Mouse (Mus musculus) layer of hippocampus, adult 8-10 months (tissue): ENCODE results near the gene Ifng. TPM values are rescaled to one million over a fixed set of nuclear protein-coding genes. Genes with fewer than 3 reads are reported as not detected.
"Not testable (repeated sequence)": the region's sequence is repeated elsewhere in the genome, so short reads cannot be mapped to it uniquely, and the experiment has no call there.

ENCODE experiments used
- DNase-seq, 2 experiments: peaks; one replicate each; pipeline ENCODE4 v3.0.0; 2022; ENCODE audit warnings: low spot score in 2 of 2
- total RNA-seq, 4 experiments: library from RNA; stranded (reverse); gene quantifications; 2 replicates each; pipeline ENCODE4 v1.2.4; 2022

Gene Ifng
- total RNA-seq: not detected

GRCm38 (mm10) chr10:118440742-118441240 is at the start of gene Ifng:
TSS of gene Ifng (plus strand) at chr10:118441046.
- no peak for DNase-seq

GRCm38 (mm10) chr10:118399917-118400316 is 40.9 kb upstream of the Ifng start:
- DNase-seq: no peak

GRCm38 (mm10) chr10:118406463-118407221 is 34.2 kb upstream of the Ifng start:
- DNase-seq: no peak

GRCm38 (mm10) chr10:118411377-118411776 is 29.5 kb upstream of the Ifng start:
- DNase-seq: no peak

- DNase-seq: no peak
Measured at GRCm38 (mm10) chr10:118412774-118413173, 28.1 kb upstream of the Ifng start.

GRCm38 (mm10) chr10:118419000-118419425 is 21.8 kb upstream of the Ifng start:
- DNase-seq: no peak

GRCm38 (mm10) chr10:118420896-118421295 is 19.9 kb upstream of the Ifng start:
- no peak for DNase-seq

GRCm38 (mm10) chr10:118435501-118435900 is 5.3 kb upstream of the Ifng start:
- no peak for DNase-seq

GRCm38 (mm10) chr10:118441898-118442297 is 1.1 kb downstream of the Ifng start:
- DNase-seq: no peak

- DNase-seq: no peak
Measured at GRCm38 (mm10) chr10:118442999-118443398, 2.2 kb downstream of the Ifng start.

GRCm38 (mm10) chr10:118445021-118445420 is 4.2 kb downstream of the Ifng start:
- DNase-seq: no peak

GRCm38 (mm10) chr10:118445502-118445901 is 4.7 kb downstream of the Ifng start:
- no peak for DNase-seq

GRCm38 (mm10) chr10:118445978-118446377 is 5.1 kb downstream of the Ifng start:
- no peak for DNase-seq

- DNase-seq: no peak
Measured at GRCm38 (mm10) chr10:118451747-118452146, 10.9 kb downstream of the Ifng start.

- DNase-seq: no peak
Measured at GRCm38 (mm10) chr10:118458729-118459128, 17.9 kb downstream of the Ifng start.

- DNase-seq: no peak
Measured at GRCm38 (mm10) chr10:118461126-118461767, 20.4 kb downstream of the Ifng start.

GRCm38 (mm10) chr10:118466481-118466880 is 25.6 kb downstream of the Ifng start:
- no peak for DNase-seq

- DNase-seq: no peak
Measured at GRCm38 (mm10) chr10:118469047-118469446, 28.2 kb downstream of the Ifng start.

- peak; percentile 8 to 30 for DNase-seq
Measured at GRCm38 (mm10) chr10:118470296-118470957, 29.6 kb downstream of the Ifng start.

GRCm38 (mm10) chr10:118472846-118473245 is 32.0 kb downstream of the Ifng start:
- not testable (repeated sequence) for DNase-seq

- DNase-seq: peak; percentile 35 to 63
Measured at GRCm38 (mm10) chr10:118476696-118477095, 35.9 kb downstream of the Ifng start.

- no peak for DNase-seq
Measured at GRCm38 (mm10) chr10:118477297-118477696, 36.5 kb downstream of the Ifng start.
